Mouse (Mus musculus): ENCODE measurements around the gene Ppp4r4.

- no peak for TF ChIP-seq CTCF (IDR thresholded peaks at IDR 0.05; ENCODE audit: extremely low read depth, insufficient read depth, low read length)
- TF ChIP-seq POLR2A (IDR thresholded peaks at IDR 0.05; ENCODE audit: extremely low read depth, insufficient read depth, low read length): no peak
Observed at GRCm38 (mm10) chr12:103656848-103657626, 125.0 kb downstream of the Ppp4r4 start, which contains the start of gene Serpina6.

All from cortical plate, adult 2 months (tissue).